Mouse (Mus musculus): ENCODE measurements around the gene Peli2.

Peli2 gene

DNA sequence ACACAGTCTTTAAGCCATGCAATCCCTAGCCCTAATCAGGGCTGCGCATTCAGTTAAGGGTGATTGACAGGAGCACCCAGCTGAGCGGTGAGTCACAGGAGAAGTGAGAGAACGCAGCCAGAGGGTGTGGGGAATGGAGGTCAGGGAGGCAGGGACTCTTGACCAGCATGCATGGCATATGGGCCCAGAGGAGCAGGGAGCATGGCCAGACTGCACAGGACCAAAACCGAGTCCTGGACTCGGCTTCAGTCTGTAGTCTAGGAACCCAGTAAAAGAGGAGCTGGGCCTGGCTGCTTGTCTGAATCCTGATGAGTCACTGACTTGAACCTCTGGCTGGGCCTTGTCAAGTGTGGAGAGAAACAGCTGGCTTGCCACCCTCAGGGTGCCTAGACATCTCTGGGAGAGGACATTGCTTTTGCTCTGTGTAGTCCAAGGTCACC lies 104.3 kb downstream of the Peli2 start:
- no peak for DNase-seq (ENCODE audit: low spot score)

- no peak for DNase-seq (ENCODE audit: low spot score)
These were observed 105.3 kb downstream of the Peli2 start for GRCm38 (mm10) chr14:48225810-48226446.

- DNase-seq (ENCODE audit: low spot score): no peak
These were observed 106.1 kb downstream of the Peli2 start for GRCm38 (mm10) chr14:48226759-48227158.

GRCm38 (mm10) chr14:48234785-48235519 lies 114.3 kb downstream of the Peli2 start:
- no peak for DNase-seq (ENCODE audit: low spot score)

DNA sequence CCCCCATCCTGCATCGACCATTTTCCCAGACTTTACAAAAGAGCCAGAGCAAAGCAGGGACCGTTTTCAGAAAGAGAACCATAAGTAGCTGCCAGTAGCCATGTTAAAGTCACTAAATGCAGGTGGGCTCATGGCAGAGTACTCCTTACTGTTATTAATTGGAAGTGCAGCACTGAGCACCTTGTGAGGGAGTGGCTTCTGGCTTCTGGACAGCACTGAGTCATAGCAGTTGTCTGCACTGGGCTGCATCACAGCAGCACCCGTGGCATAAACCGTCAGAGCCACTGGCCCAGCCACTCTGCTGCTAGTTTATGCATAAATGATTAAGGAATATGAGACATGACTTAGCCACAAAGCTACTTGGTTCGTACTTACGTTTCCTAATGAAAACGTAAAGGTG lies 120.7 kb downstream of the Peli2 start:
- no peak for DNase-seq (ENCODE audit: low spot score)

DNA sequence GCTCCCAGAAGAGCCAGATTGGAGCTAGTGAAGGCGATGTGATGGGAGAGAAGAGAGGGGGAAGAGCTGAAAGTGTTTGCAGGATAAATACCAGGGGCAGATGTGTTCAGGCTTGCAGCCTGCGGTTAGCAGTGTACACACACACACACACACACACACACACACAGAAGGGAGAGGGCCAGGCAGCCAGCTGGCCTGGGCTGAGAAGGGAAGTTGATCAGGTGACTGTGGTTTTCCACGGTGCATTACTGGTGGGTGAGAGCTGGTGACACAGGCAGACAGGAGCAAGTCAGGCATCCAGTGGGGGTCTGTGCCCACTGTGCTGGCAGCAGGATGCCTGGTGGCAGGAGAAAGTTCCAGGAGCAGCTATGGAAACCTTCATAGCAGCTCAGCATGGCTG lies 125.6 kb downstream of the Peli2 start:
- no peak for DNase-seq (ENCODE audit: low spot score)

GRCm38 (mm10) chr14:48246963-48247362 lies 126.3 kb downstream of the Peli2 start:
- DNase-seq (ENCODE audit: low spot score): no peak

GRCm38 (mm10) chr14:48249459-48249858 lies 128.8 kb downstream of the Peli2 start:
- no peak for DNase-seq (ENCODE audit: low spot score)

- no peak for DNase-seq (ENCODE audit: low spot score)
These were observed 129.3 kb downstream of the Peli2 start for GRCm38 (mm10) chr14:48249909-48250308.

- DNase-seq (ENCODE audit: low spot score): no peak
These were observed 130.9 kb downstream of the Peli2 start for GRCm38 (mm10) chr14:48251381-48251979.

DNA sequence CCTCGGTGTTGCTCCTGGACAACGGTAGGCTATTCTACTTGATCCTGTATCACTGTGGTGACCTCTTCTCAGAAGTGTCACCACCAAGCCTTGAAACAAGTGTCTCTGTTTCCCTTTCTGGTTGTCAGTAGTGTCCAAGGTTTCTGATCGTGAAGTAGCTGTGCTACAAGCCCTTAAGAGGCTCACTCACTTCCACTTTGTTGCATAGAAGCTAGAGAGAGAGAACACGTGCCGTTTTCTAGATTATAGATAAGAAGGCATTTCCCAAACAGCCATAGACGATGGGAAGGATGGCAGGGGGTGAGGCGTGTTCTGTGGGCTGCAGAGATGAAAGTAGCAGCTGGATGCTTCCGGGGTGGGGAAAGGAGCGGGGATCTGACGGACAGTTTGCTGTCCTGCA lies 132.6 kb downstream of the Peli2 start:
- DNase-seq (ENCODE audit: low spot score): no peak

DNA sequence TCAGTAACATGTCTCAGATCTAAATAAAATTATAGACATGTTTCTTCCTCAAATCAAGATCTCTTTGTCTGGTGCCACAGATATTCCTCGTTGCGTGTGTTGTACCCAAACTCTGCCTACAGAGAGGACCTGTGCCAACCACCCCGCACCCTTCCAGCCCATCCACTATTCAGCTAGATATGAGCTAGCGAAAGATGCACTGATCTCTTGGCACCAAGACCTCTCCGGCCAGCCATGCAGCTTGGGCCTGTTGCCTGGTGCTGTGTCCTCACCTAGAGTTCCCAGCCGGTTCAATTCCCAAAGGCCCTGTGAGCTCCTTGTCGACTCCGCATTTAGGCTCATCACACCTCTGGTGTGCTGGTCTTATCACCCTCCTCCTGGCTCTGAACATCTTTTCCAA lies 134.1 kb downstream of the Peli2 start:
- DNase-seq (ENCODE audit: low spot score): no peak

GRCm38 (mm10) chr14:48255290-48255689 lies 134.7 kb downstream of the Peli2 start:
- DNase-seq (ENCODE audit: low spot score): no peak

DNA sequence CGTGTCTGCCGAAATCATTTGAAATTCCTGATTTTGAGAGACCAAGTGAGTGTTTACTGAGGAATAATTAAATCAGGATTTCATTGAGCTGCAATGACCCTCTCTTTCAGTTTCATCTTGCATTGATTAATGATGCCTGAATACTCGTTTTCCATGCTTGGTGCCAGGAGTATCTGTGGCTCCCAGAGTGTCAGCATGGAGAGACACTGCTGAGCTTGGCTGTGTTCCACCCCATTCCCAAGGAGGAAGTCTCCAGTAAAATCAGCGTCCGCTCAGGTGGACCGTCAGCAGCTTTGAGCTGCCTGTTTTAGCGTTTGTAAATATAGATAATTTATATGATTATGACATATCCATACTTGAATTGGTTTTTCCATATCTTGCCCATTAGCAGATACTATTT lies 137.1 kb downstream of the Peli2 start:
- DNase-seq (ENCODE audit: low spot score): no peak

DNA sequence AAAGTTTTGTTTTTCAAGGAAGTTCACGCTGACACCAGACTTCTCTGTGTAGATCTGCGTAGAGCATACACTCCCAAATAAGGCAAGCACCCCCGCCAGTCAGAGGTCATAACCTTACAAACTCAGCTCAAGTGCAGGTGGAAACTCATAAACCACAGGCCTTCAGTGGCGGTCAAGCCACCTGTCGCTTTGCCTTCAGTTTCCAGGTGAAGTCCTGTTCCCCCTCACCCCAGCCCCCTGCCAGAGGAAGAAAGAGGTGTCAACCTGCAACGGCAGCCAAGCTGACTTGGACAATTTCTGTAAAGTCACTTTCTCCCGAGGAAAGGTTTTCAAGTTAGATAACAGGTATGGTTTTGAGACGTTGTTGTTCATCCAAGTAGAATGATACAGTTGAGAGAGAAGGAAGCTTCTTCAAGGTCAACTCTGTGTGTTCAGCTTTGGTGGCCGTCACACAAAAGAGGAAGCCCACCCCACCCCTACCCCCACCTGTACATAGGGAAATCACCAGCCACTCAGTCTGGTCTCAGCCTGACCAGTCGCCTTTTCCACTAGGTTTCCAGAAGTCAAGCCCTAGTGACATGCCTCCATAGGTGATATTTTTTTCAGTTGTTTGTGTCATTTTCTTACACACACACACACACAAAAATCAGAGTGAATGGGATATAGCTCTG lies 138.2 kb downstream of the Peli2 start:
- DNase-seq (ENCODE audit: low spot score): no peak

DNA sequence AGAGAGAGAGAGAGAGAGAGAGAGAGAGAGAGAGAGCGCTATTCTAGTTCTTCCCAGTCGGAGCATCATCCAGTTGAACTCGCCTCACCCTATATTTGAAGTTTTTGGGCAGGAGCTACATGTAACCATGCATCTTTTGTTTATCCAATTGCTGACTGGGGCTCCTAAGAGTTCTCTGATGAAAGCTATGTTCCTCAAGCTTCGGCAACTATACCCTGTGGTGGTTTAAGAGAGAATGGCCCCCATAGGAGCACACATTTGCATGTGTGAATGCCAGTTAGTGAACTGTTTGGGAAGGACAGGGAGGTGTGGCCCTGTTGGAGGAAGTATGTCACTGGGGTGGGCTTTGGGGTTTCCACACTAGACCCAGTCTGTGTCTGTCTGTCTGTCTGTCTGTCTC lies 142.5 kb downstream of the Peli2 start:
- no peak for DNase-seq (ENCODE audit: low spot score)

DNA sequence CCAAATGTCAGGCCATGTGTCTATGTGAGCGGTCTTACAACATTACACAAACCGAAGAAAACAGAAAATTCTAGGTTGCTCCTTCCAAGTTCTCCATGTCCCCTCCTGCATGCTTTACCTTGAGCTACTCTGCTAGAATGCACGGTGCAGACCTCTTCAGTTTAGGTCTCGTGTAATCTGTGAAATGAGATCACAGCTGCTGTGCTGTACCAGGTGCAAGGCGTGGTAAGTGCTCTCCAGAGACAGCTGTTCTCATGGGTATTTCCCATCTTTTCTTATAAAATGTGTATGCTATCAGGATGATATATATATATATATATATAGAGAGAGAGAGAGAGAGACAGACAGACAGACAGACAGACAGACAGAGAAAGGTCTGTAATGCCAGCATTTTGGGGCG lies 146.1 kb downstream of the Peli2 start:
- no peak for DNase-seq (ENCODE audit: low spot score)

DNA sequence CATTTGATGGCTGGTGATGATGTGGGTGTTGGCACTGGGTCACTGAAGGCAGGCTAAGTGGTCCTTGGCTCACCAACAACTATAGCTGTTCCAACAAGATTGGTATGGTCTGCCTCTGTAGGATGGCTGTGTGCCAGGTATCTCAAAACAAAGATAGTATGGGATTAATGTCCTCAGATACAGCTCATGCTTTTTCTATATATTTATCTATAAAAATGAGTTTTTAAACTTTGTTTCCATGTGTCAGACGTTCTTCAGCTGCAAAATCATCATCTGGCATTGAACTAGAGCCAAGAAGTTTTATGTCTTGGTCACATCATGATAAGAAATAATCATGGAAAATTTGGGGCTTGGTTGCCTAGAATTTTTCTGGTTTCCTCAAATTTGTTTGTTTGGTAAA lies 157.7 kb downstream of the Peli2 start:
- no peak for DNase-seq (ENCODE audit: low spot score)

- no peak for DNase-seq (ENCODE audit: low spot score)
These were observed 166.3 kb downstream of the Peli2 start for GRCm38 (mm10) chr14:48286949-48287348.

GRCm38 (mm10) chr14:48287581-48287980 lies 167.0 kb downstream of the Peli2 start:
- DNase-seq (ENCODE audit: low spot score): no peak

- DNase-seq (ENCODE audit: low spot score): no peak
These were observed 168.0 kb downstream of the Peli2 start for GRCm38 (mm10) chr14:48288600-48288999.

DNA sequence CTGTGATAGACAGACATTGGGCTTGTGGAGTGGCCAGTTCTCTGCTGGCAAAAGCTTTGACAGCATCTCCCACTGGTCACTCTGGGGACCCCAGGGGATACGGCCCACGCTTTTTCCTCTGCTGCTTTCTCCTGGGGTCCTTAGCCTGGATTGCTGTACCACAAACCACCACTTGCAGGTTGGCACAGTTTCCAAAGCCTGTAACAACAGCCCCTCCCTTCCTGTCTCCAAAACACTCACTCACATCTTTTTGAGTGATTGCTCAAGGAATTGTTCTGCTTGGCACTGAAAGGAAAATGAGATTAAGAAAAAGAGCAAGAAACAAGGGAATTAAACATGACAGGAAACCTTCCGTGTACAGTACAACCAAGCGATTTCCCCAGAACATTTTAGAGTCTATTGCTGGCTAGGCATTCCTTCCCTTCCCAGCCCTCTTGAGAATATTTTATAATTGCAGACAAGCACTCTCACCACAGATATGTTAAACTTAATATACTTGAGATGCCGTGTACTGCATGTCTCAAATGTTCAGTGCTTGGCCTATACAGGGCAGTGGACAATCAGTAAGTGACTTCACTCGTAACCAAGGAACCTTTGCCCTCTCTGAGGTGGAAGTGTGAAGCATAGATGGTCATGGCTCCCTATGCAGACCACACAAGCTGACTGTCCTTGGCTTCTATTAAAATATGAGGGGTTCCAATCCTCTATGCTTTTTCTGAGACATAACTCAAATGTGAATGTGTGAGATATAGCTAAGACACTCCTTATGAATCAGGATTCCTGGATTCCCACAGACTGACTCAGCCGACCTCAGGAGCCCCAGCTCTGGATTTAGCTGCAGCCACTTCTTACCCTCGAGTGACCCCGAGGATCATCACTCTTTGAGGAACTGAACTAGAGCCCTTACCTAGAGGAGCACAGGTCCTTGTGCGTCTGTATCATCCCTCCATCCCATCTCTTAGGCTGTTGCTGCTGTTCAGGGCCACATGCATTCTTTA lies 169.3 kb downstream of the Peli2 start:
- no peak for DNase-seq (ENCODE audit: low spot score)
